Mouse (Mus musculus) heart, embryonic 10.5 days (tissue): ENCODE measurements around the gene Dolpp1. TPM values are rescaled to one million over a fixed set of nuclear protein-coding genes. Genes with fewer than 3 reads are reported as not detected.

Experiments used
- DNase-seq: peaks from one replicate; pipeline ENCODE4 v3.0.0-alpha.2; 2017; ENCODE audit warnings: low spot score
- H3K27ac ChIP-seq: fragments of 300-500 bp; sonication (generic); 2 replicates; pipeline ENCODE4 v1.5.1; 2016; ENCODE audit warnings: mild to moderate bottlenecking
- H3K27me3 ChIP-seq: fragments of 300-500 bp; sonication (generic); 2 replicates; pipeline ENCODE4 v1.6.1; 2016; ENCODE audit warnings: mild to moderate bottlenecking; ENCODE audit not compliant: poor library complexity, insufficient read depth, severe bottlenecking
- H3K36me3 ChIP-seq: fragments of 300-500 bp; sonication (generic); 2 replicates; pipeline ENCODE4 v1.6.1; 2016; ENCODE audit warnings: mild to moderate bottlenecking, moderate library complexity
- H3K4me1 ChIP-seq: fragments of 300-500 bp; sonication (generic); 2 replicates; pipeline ENCODE4 v1.6.1; 2016; ENCODE audit warnings: mild to moderate bottlenecking
- H3K4me3 ChIP-seq: fragments of 300-500 bp; sonication (generic); 2 replicates; pipeline ENCODE4 v1.5.1; 2016; ENCODE audit warnings: mild to moderate bottlenecking, moderate library complexity
- H3K9me3 ChIP-seq: fragments of 300-500 bp; sonication (generic); 2 replicates; pipeline ENCODE4 v1.6.1; 2016; ENCODE audit warnings: mild to moderate bottlenecking, moderate library complexity
- WGBS: fragments of 180-500 bp; shearing (Covaris S2); methylation state at CpG from one replicate; pipeline ENCODE4 v1.1.7; 2016; 5-methylcytosine and 5-hydroxymethylcytosine counted together
- polyA plus RNA-seq: library from polyadenylated mRNA; unstranded; fragments of >200 nt; fragmentation: Nextera tagmentation; extraction: Ambion mirVana; gene quantifications from 2 replicates; pipeline ENCODE4 v1.2.1, GENCODE M21; 2016

The Dolpp1 gene
- polyA plus RNA-seq, 1 experiment from 2014 or later, result 36.1 TPM

DNA sequence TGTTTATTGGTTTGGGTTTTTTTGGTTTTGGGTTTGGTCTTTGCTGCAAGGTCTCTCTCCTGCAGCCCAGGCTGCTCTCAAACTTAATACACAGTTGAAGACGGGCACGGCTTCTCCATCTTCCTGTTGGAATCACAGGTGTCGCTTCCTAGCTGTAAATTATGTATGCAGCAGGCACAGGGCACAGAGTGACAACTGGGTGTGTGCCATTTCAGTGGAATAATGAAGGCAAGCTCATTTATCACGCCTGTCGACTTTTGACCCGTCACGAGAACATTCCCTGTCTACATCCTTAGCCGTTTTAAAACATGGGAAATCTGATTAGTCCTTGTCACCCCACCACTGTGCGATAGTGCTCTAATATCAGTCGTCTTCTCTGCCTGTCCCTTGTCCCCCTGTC, 31.4 kb upstream of the Dolpp1 start:
- Histone ChIP-seq H3K36me3 (no peaks in the 10 kb centered on the region), H3K9me3 (no peaks in the 10 kb centered on the region), H3K4me1 (peaks cover 45% of the 10 kb centered on the region), H3K4me3 (no peak overlapping the region), H3K27me3 (no peaks in the 10 kb centered on the region), H3K27ac (no peak overlapping the region)
- DNase-seq, result no peak
- 81% methylated on average over 10 of the region's 10 CpGs for WGBS

- Histone ChIP-seq H3K4me3 (no peak overlapping the region), H3K36me3 (peaks cover 17% of the 10 kb centered on the region), H3K27me3 (no peaks in the 10 kb centered on the region), H3K27ac (no peak overlapping the region), H3K9me3 (no peaks in the 10 kb centered on the region), H3K4me1 (peaks cover 32% of the 10 kb centered on the region)
- 72% methylated on average over 5 of the region's 5 CpGs for WGBS
- DNase-seq, result no peak
These were observed 29.2 kb upstream of the Dolpp1 start for GRCm38 (mm10) chr2:30362865-30363264.

DNA sequence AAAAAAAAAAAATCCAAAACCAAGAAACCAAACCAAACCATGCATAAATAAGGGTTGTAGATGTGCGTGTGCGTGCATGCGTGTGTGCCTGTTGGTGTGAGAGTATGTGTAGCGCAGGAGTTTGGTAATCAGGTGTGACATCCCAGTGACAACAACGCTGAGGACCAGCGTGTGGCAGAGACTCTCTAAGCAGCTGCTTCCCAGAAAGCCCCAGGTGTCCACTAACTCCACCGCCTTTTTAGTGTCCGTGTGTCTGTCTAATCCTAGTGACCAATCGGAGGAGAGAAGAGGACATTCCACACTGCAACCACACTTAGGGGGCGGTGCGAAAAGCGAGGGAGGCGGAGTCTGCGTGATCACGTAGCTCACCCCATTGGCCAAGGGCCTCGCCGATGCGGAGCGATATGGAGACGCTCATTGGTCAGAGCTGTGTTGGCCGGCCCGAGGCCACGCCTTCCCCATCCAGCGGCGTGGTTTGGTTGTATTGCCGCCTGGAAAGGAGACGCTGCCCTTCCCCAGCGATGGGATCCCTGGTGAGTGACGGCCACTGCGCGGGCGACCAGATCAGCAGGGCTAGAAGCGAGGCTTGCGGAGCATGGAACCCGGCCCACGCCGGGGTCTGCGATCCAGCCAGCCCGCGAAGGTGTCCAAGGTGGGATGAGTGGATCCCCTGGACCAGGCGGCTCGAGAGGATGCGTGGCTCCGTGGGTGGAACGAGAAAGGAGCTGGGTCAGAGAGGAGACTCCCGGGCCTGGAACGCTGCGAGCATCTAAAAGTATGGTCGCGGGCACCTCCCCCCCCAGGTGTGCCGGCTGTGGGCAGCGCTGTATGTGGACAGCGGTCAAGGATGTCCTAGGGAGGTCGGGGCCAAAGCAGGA, 28.0 kb upstream of the Dolpp1 start, which contains the start of gene Miga2:
TSS of gene Miga2 (plus strand) at position 461 of the 878 bp plus-strand sequence.
- no peaks in the 10 kb centered on the region for H3K27me3 ChIP-seq
- H3K9me3 ChIP-seq, result no peaks in the 10 kb centered on the region
- peak within 1 kb of the TSS; percentile 93 for H3K27ac ChIP-seq
- peak; percentile 100 for DNase-seq
- H3K4me3 ChIP-seq, result peak within 1 kb of the TSS; percentile 89
- H3K36me3 ChIP-seq, result peaks cover 29% of the 10 kb centered on the region
- WGBS, result under 1% methylated on average over 54 of the region's 54 CpGs
- H3K4me1 ChIP-seq, result peaks cover 21% of the 10 kb centered on the region

DNA sequence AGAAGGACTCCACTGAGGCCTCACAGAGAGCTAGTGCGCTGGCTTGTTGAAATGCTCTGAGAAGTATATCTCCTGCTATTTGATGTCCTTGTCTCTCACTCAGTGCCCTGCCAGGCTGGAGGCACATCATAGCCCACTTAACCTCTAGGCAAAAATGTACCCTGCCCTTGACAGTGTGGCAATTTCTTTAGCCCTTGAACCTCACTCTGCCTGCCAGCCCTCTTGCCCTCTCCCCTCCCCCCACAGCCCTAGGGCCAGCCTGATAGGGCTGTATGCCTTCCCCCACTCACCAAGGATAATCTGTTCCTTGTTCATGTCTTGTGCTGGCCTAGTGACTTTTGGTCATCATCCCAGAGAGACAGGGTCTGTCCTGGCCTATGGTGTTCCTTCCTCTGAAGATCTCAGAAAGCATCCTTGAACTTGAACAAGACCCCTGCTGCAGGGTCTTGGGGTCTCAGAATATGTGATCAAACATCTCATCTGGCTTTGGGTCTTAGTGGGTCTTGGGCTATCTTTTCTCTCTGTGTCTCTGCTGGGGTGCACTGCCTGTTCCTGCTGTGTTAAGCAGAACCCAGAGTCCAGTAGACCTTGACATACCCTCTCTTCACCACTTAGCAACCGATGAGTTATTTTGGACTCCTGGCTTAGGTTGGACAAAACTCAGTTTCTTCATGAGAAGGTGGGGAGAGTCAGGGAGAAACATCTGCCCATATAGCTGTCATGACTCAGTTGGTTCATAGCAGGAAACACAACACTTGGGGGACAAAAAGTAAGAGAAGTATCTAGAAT, 26.6 kb upstream of the Dolpp1 start:
- Histone ChIP-seq H3K27me3 (no peaks in the 10 kb centered on the region), H3K36me3 (peaks cover 43% of the 10 kb centered on the region), H3K27ac (peak overlapping the region; percentile 93), H3K4me1 (peaks cover 21% of the 10 kb centered on the region), H3K4me3 (peak overlapping the region; percentile 89), H3K9me3 (no peaks in the 10 kb centered on the region)
- WGBS, result 77% methylated on average over 2 of the region's 2 CpGs
- no peak for DNase-seq

GRCm38 (mm10) chr2:30366203-30366602, 25.9 kb upstream of the Dolpp1 start:
- Histone ChIP-seq H3K27me3 (no peaks in the 10 kb centered on the region), H3K4me3 (no peak overlapping the region), H3K27ac (no peak overlapping the region; the same call in 1 of the 2 replicates), H3K4me1 (peaks cover 21% of the 10 kb centered on the region), H3K36me3 (peaks cover 51% of the 10 kb centered on the region), H3K9me3 (no peaks in the 10 kb centered on the region)
- no peak for DNase-seq
- 66% methylated on average over 5 of the region's 5 CpGs for WGBS

DNA sequence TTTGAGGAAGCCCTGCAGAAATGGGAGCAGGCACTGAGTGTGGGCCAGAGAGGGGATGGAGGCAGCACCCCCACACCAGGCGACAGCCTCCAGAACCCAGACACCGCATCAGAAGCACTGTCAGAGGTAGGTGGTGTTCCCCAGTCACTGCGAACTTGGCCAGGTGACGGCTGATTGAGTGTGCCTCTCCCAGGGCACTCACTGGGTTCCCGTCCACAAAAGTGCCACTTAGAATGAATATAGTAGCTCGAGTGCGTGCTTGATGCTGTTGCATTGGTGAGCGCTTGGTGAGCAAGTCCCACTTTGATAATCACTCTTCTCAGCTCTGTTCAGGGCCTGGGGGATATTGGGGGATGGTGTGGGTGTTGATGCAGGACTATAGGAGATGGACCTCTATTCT, 20.5 kb upstream of the Dolpp1 start:
- Histone ChIP-seq H3K4me1 (0 out of 2 replicates have a peak, but pooled peaks cover 3% of the 10 kb centered on the region), H3K36me3 (peaks cover 98% of the 10 kb centered on the region), H3K9me3 (no peaks in the 10 kb centered on the region), H3K27ac (no peak overlapping the region), H3K4me3 (no peak overlapping the region), H3K27me3 (no peaks in the 10 kb centered on the region)
- 94% methylated on average over 8 of the region's 8 CpGs for WGBS
- DNase-seq, result no peak

GRCm38 (mm10) chr2:30372726-30373125, 19.3 kb upstream of the Dolpp1 start:
- Histone ChIP-seq H3K36me3 (peaks cover 99% of the 10 kb centered on the region), H3K27ac (no peak overlapping the region), H3K4me3 (no peak overlapping the region), H3K9me3 (no peaks in the 10 kb centered on the region), H3K4me1 (0 out of 2 replicates have a peak, but pooled peaks cover 2% of the 10 kb centered on the region), H3K27me3 (no peaks in the 10 kb centered on the region)
- WGBS, result 95% methylated on average over 5 of the region's 5 CpGs
- DNase-seq, result no peak

DNA sequence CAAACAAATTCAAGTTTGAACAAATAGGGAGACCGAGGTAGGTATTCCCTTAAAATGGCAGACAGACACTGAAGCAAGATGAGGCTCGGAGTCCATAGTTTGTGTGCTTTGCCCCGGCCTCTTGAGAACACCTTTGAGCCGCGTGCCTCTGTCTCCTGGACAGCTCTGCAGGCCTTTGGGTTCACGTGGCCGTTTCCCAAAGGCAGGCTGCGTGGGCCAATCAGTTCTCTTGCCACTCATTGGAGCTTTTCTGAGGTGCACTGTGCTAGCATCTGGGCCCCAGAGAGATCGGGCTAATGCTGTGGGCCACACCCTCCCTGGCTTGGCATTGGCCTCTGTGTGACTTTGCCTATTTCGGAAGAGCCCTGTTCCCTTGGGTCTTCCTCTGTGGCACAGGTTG, 16.2 kb upstream of the Dolpp1 start:
- Histone ChIP-seq H3K4me1 (peaks cover 10% of the 10 kb centered on the region; the same call in 1 of the 2 replicates), H3K27ac (no peak overlapping the region), H3K9me3 (no peaks in the 10 kb centered on the region), H3K36me3 (peaks cover 99% of the 10 kb centered on the region), H3K4me3 (no peak overlapping the region), H3K27me3 (no peaks in the 10 kb centered on the region)
- DNase-seq, result no peak
- WGBS, result 94% methylated on average over 10 of the region's 10 CpGs

- Histone ChIP-seq H3K4me3 (no peak overlapping the region), H3K4me1 (peaks cover 10% of the 10 kb centered on the region; the same call in 1 of the 2 replicates), H3K9me3 (no peaks in the 10 kb centered on the region), H3K36me3 (peaks cover 99% of the 10 kb centered on the region), H3K27ac (no peak overlapping the region), H3K27me3 (no peaks in the 10 kb centered on the region)
- WGBS, result 82% methylated on average over 5 of the region's 5 CpGs
- no peak for DNase-seq
These were observed 14.3 kb upstream of the Dolpp1 start for GRCm38 (mm10) chr2:30377721-30378120.

GRCm38 (mm10) chr2:30379307-30379706, 12.7 kb upstream of the Dolpp1 start:
- peak overlapping the region; percentile 64; the same call in 1 of the 2 replicates for H3K27ac ChIP-seq
- no peaks in the 10 kb centered on the region for H3K9me3 ChIP-seq
- H3K4me3 ChIP-seq, result no peak overlapping the region
- DNase-seq, result no peak
- WGBS, result 81% methylated on average over 7 of the region's 7 CpGs
- peaks cover 99% of the 10 kb centered on the region for H3K36me3 ChIP-seq
- H3K27me3 ChIP-seq, result no peaks in the 10 kb centered on the region
- peaks cover 10% of the 10 kb centered on the region; the same call in 1 of the 2 replicates for H3K4me1 ChIP-seq

DNA sequence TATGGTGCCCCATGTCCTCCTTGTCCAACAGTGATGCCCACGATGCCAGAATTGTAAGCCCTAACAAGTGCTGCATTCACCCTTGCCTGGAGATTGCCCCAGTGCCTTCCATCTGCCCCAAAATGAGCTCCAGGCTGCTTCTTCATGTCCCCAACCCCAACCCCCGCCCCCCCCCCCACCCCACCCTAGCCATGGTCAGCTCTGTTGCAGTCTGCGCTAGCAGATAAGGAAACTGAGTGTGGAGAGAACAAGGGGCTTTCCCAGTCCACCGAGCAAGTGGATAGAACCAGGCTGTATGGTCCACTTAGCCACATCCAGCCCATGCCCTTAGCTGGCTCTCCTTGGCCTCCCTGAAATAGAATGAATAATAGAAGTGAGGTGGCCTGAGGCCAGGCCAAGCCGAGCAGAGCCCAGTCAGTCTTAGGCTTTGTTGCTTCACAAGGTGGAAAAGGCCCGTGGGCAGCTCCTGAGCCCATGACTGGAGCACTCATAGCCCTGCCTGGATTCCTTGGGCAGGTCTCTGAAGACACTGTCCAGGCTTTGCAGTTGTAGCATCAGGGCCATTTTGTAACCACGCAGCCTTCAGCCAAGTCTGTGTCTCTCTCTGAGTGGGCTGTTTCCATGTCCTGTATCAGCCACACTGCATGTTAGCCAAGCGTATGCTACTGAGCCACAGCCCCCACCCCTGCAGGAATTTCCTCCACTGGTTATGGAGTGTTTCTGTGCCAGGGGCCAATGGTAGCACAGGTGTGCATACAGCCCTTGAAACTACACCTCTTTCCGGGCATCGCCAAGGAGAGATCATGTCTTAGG, 11.3 kb upstream of the Dolpp1 start:
- Histone ChIP-seq H3K9me3 (no peaks in the 10 kb centered on the region), H3K36me3 (peaks cover 100% of the 10 kb centered on the region), H3K27me3 (no peaks in the 10 kb centered on the region), H3K27ac (peak overlapping the region; percentile 37; the same call in 1 of the 2 replicates), H3K4me1 (peaks cover 10% of the 10 kb centered on the region; the same call in 1 of the 2 replicates), H3K4me3 (no peak overlapping the region)
- 84% methylated on average over 10 of the region's 10 CpGs for WGBS
- DNase-seq, result peak; percentile 83

DNA sequence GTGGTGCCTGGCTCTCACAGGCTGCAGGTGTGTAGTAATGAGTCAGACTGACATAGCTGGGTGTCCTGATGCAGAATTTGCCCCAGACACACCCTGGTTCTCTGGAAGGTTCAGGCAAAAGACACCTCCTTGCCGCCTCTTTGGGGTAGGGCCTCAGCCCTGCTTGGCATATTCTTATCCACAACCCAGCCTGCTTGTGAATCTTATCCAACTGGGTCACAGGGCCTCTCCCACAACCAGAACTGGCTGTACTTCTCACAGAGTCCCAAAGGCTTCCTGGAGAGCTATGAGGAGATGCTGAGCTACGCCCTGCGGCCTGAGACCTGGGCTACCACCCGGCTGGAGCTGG, 10.7 kb upstream of the Dolpp1 start:
- Histone ChIP-seq H3K9me3 (no peaks in the 10 kb centered on the region), H3K27ac (peak overlapping the region; percentile 24; the same call in 1 of the 2 replicates), H3K4me3 (no peak overlapping the region), H3K27me3 (no peaks in the 10 kb centered on the region), H3K4me1 (peaks cover 10% of the 10 kb centered on the region; the same call in 1 of the 2 replicates), H3K36me3 (peaks cover 95% of the 10 kb centered on the region)
- 91% methylated on average over 4 of the region's 4 CpGs for WGBS
- DNase-seq, result no peak
